Mouse (Mus musculus) lung, postnatal 0 days (tissue): ENCODE measurements around the gene Fbf1. TPM values are rescaled to one million over a fixed set of nuclear protein-coding genes. Genes with fewer than 3 reads are reported as not detected.

ENCODE experiments used
- ATAC-seq: fragments of 200-750 bp; cut with Nextera tagmentation; 2 replicates; pipeline ENCODE4 v1.8.0; 2017; ENCODE audit warnings: moderate library complexity
- DNase-seq: peaks from one replicate; pipeline ENCODE4 v3.0.0-alpha.2; 2016; ENCODE audit warnings: low spot score
- H3K27ac ChIP-seq: fragments of 300-500 bp; sonication (generic); 2 replicates; pipeline ENCODE4 v1.5.1; 2014; ENCODE audit warnings: antibody characterized with exemption, mild to moderate bottlenecking, low read length, mixed read lengths
- H3K27me3 ChIP-seq: fragments of 300-500 bp; sonication (generic); replicated peaks from 2 replicates; pipeline ENCODE4 v1.6.1; 2014; ENCODE audit warnings: low read length, mixed read lengths; ENCODE audit not compliant: insufficient read depth
- H3K36me3 ChIP-seq: fragments of 300-500 bp; sonication (generic); 2 replicates; pipeline ENCODE4 v1.6.1; 2014; ENCODE audit warnings: low read length, mixed read lengths; ENCODE audit not compliant: insufficient read depth
- H3K4me1 ChIP-seq: fragments of 300-500 bp; sonication (generic); 2 replicates; pipeline ENCODE4 v1.6.1; 2014; ENCODE audit warnings: antibody characterized with exemption, low read depth, low read length, mixed read lengths; ENCODE audit not compliant: insufficient read depth
- H3K4me2 ChIP-seq: fragments of 300-500 bp; sonication (generic); replicated peaks from 2 replicates; pipeline ENCODE4 v1.6.1; 2014; ENCODE audit warnings: low read depth, mild to moderate bottlenecking, low read length, moderate library complexity, mixed read lengths
- H3K4me3 ChIP-seq: fragments of 300-500 bp; sonication (generic); 2 replicates; pipeline ENCODE4 v1.5.1; 2014; ENCODE audit warnings: low read depth, low read length
- H3K9ac ChIP-seq: fragments of 300-500 bp; sonication (generic); replicated peaks from 2 replicates; pipeline ENCODE4 v1.6.1; 2014; ENCODE audit warnings: low read depth, mild to moderate bottlenecking
- H3K9me3 ChIP-seq: fragments of 300-500 bp; sonication (generic); 2 replicates; pipeline ENCODE4 v1.6.1; 2016; ENCODE audit warnings: low read length, mixed read lengths
- CTCF ChIP-seq: IDR thresholded peaks from 2 replicates; pipeline ENCODE4 v1.5.1; 2016; ENCODE audit warnings: antibody characterized with exemption, mild to moderate bottlenecking
- EP300 ChIP-seq: IDR thresholded peaks from 2 replicates; pipeline ENCODE4 v1.6.1; 2016; ENCODE audit warnings: antibody characterized with exemption, mild to moderate bottlenecking, control low read depth
- WGBS: fragments of 180-500 bp; shearing (Covaris S2); extraction: QIAGEN DNeasy Blood & Tissue Kit; methylation state at CpG from one replicate; pipeline ENCODE4 v1.1.7; 2014; 5-methylcytosine and 5-hydroxymethylcytosine counted together
- polyA plus RNA-seq: library from polyadenylated mRNA; unstranded; fragments of >200 nt; fragmentation: Nextera tagmentation; extraction: Ambion mirVana; gene quantifications from 2 replicates; pipeline ENCODE4 v1.2.1, GENCODE M21; 2015

The Fbf1 gene
- 11.9 and 16.6 TPM in 2 replicates for polyA plus RNA-seq

DNA sequence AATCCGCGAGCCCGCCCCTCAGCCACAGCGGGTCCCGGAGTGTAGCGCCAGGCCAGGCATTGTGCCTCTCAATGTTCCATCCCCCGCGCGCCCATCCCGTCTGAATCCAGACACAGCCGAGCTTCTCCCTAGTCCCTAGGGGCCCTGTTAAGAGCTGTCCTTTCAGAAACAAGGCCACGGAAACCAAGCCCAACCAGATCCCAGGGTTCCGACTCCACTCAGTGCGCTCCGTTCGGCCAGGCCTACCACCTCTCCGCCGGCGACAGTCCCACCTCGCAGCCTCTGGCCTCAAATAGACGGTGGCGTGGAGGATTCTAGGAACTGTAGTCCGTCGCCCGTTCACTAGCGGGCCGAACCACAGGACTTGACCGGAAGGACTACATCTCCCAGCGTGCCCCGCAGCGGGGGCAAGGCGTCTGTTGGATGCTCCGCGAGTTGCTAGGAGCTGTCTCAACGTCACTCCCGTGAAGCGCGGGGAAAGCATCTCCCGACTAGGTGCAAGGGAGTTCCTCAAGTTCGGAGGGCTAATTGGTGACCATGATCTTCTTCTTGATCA lies at the start of gene Fbf1:
TSS of gene Fbf1 (minus strand) at position 283 of the 556 bp plus-strand sequence.
- Histone ChIP-seq H3K27ac (peak within 1 kb of the TSS; percentile 83), H3K36me3 (peaks cover 21% of the 10 kb centered on the region), H3K4me2 (peak within 1 kb of the TSS; percentile 69), H3K4me3 (peak within 1 kb of the TSS; percentile 74), H3K4me1 (peaks cover 3% of the 10 kb centered on the region; the same call in 1 of the 2 replicates), H3K9me3 (no peaks in the 10 kb centered on the region), H3K9ac (peak within 1 kb of the TSS; percentile 62), H3K27me3 (no peaks in the 10 kb centered on the region)
- ATAC-seq (peak; percentile 99), DNase-seq (peak; percentile 98)
- TF ChIP-seq EP300 (no peak), CTCF (no peak)
- under 1% methylated on average over 40 of the region's 40 CpGs for WGBS

DNA sequence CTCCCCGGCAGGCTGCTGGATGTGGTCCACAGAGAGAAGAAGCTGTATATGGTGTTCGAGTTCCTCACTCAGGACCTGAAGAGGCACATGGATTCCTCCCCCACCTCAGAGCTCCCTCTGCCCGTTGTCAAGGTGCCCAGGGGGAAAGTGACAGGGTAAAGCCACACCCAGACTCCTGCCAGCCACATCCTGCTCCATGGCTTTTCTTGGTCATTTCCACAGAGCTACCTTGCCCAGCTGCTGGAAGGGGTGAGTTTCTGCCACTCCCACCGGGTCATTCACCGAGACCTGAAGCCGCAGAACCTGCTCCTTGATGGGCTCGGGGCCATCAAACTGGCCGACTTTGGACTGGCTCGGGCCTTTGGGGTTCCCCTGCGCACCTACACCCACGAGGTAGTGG lies 48.6 kb upstream of the Fbf1 start:
- Histone ChIP-seq H3K4me1 (peaks cover 9% of the 10 kb centered on the region), H3K4me3 (no peak overlapping the region), H3K9ac (no peak overlapping the region), H3K27ac (no peak overlapping the region), H3K36me3 (no peaks in the 10 kb centered on the region), H3K4me2 (no peak overlapping the region), H3K9me3 (no peaks in the 10 kb centered on the region), H3K27me3 (no peaks in the 10 kb centered on the region; the same call in 1 of the 2 replicates)
- TF ChIP-seq EP300 (no peak), CTCF (no peak)
- WGBS: 71% methylated on average over 9 of the region's 11 CpGs
- DNase-seq (peak; percentile 49), ATAC-seq (no peak)

DNA sequence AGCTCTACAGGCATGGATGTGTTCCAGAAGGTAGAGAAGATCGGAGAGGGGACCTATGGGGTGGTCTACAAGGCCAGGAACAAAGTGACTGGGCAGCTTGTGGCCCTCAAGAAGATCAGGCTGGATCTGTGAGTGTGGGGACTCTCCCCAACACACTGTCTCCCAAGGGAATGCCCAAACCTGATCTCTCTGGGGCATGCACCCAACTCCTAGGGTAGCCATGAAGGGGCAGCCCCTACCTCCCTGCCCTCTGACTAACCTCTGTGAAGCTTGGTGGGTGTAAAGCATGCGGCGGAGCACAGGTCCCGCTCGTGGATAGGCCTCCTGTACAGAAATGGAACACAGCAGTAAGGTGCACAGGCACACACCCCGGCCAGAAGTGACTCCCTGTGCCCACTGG lies 48.0 kb upstream of the Fbf1 start:
- ATAC-seq (no peak), DNase-seq (no peak)
- no peak for TF ChIP-seq CTCF
- no peak for TF ChIP-seq EP300
- Histone ChIP-seq H3K27ac (no peak overlapping the region), H3K4me1 (peaks cover 9% of the 10 kb centered on the region), H3K27me3 (no peaks in the 10 kb centered on the region), H3K4me2 (no peak overlapping the region), H3K36me3 (no peaks in the 10 kb centered on the region), H3K9ac (no peak overlapping the region), H3K9me3 (no peaks in the 10 kb centered on the region), H3K4me3 (no peak overlapping the region)
- WGBS: 92% methylated on average over 6 of the region's 6 CpGs

DNA sequence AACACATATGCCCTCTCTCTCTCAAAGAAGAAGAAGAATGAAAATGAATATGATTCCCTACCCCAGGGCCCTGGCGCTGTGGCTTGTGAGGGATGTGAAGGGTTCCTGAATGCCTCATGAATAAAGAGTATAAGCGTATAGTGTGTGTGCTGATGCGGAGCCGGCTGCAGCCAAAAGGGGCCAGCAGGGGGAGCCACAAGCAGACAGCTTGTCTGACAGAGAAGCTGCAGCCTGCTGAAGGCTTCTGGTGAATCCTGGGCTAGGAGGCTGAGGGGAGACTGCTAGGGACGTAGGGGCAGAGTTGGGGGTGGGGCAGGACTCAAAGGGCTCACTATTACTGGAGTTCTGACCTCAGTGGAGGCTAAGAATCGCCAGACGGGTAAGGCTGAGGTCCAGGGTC lies 47.2 kb upstream of the Fbf1 start:
- H3K36me3 ChIP-seq: no peaks in the 10 kb centered on the region
- peaks cover 9% of the 10 kb centered on the region for H3K4me1 ChIP-seq
- H3K9ac ChIP-seq: no peak overlapping the region
- H3K9me3 ChIP-seq: no peaks in the 10 kb centered on the region
- H3K27ac ChIP-seq: no peak overlapping the region
- no peaks in the 10 kb centered on the region for H3K27me3 ChIP-seq
- 82% methylated on average over 7 of the region's 7 CpGs for WGBS
- DNase-seq: no peak
- TF ChIP-seq CTCF (peak; percentile 58), EP300 (no peak)
- H3K4me3 ChIP-seq: no peak overlapping the region
- ATAC-seq: no peak
- H3K4me2 ChIP-seq: no peak overlapping the region

DNA sequence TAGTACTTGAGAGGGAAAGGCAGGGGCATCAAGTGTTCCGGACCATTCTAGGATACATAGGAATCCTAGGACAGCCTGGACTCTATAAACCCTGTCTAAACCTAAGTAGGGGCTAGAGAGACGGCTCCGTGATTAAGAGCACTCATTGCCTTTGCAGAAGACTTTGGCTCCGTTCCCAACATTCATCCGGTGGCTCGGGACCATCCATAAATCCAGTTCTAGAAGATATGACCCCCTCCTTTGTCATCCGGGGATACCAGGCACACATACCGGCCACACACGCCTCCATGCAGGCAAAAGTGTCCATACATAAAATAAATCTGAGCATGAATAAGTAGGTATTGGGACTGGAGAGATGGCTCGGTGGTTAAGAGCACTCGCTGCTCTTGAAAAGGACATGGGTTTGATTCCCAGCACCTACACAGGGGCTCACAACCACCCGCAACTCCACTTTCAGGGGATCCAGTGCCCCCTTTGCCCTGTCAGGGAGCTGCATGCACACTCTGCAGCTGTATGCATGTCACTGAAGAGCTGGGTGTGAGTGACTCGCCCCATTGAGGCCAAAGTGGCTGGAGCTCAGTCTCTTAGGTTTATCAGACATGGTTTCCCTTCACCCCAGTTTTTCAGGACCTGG lies 46.0 kb upstream of the Fbf1 start:
- no peak overlapping the region for H3K4me3 ChIP-seq
- no peaks in the 10 kb centered on the region for H3K9me3 ChIP-seq
- no peak overlapping the region for H3K9ac ChIP-seq
- no peak overlapping the region for H3K27ac ChIP-seq
- no peak for TF ChIP-seq EP300
- ATAC-seq: no peak
- no peaks in the 10 kb centered on the region for H3K27me3 ChIP-seq
- H3K4me2 ChIP-seq: no peak overlapping the region
- DNase-seq: no peak
- H3K36me3 ChIP-seq: peaks cover 4% of the 10 kb centered on the region; the same call in 1 of the 2 replicates
- WGBS: 69% methylated on average over 13 of the region's 13 CpGs
- H3K4me1 ChIP-seq: peaks cover under 1% of the 10 kb centered on the region; the same call in 1 of the 2 replicates

DNA sequence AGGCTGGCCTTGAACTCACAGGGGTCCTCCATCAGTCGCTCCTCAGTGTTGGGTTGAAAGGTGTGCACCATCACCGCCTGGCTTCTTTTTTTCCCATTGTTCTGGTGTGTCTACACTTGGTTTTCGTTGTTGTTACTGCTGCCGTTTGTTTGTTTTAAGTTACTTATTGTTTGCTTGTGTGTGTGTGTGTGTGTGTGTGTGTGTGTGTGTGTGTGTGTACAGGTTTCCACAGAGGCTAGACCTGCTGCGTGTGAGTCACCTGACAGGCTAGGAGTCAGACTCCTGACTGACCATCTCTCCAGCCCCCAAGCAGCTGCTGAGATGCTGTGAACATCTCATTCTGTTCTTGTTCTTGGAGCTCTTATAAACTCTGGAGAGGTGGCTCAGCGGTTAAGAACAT lies 44.9 kb upstream of the Fbf1 start:
- Histone ChIP-seq H3K9me3 (no peaks in the 10 kb centered on the region), H3K4me1 (no peaks in the 10 kb centered on the region), H3K9ac (no peak overlapping the region), H3K36me3 (peaks cover 4% of the 10 kb centered on the region; the same call in 1 of the 2 replicates), H3K27ac (no peak overlapping the region), H3K4me2 (no peak overlapping the region), H3K4me3 (no peak overlapping the region), H3K27me3 (no peaks in the 10 kb centered on the region)
- WGBS: 90% methylated on average over 6 of the region's 6 CpGs
- ATAC-seq (no peak), DNase-seq (no peak)
- no peak for TF ChIP-seq EP300
- TF ChIP-seq CTCF: no peak
